Mouse (Mus musculus): ENCODE data around the gene Slc5a5.

DNA sequence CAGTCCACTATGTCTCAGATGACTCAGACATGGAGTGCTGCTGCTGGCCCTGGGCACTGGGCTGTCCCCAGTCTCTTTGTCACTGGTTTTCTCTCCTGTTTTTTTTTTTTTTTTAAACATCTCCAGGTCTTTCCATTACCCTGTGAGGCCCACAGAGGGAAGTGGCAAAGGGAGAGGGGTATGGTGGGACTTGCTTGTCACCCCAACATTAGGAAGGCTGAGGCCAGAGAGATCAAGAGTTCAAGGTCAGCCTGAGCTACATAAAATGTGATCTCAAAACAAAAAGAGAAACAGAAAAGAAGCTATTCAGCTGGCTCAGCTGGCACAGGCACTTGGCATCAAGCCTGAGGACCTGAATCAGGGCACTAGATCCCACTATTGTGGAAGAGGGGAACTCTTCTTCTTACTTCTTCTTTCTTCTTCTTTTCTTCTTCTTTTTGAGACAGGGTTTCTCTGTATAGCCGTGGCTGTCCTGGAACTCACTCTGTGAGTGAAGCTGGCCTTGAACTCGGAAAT, 8.4 kb upstream of the Slc5a5 start:
- no peak for TF ChIP-seq GATA1 (IDR thresholded peaks at IDR 0.05; ENCODE audit: borderline replicate concordance, low read length)
- TF ChIP-seq FLI1 (IDR thresholded peaks at IDR 0.05; ENCODE audit: low read length) = no peak
